Mouse (Mus musculus): ENCODE results near the gene Htr1d. TPM values are rescaled to one million over a fixed set of nuclear protein-coding genes. Genes with fewer than 3 reads are reported as not detected.

Htr1d gene
- polyA plus RNA-seq, 1 experiment = not detected

GRCm38 (mm10) chr4:136468553-136469327, 45.4 kb downstream of the Htr1d start:
- WGBS = 51% methylated on average over 14 of the region's 14 CpGs
- Histone ChIP-seq H3K4me3 (ENCODE audit: extremely low read depth, insufficient read depth, insufficient read length) (no peak overlapping the region), H3K27ac (ENCODE audit: insufficient read depth, low read length) (no peak overlapping the region), H3K27me3 (ENCODE audit: control insufficient read depth, insufficient read depth, low read length) (peaks cover 16% of the 10 kb centered on the region), H3K4me1 (ENCODE audit: control insufficient read depth, insufficient read depth, insufficient read length) (peaks cover 8% of the 10 kb centered on the region), H3K36me3 (ENCODE audit: control insufficient read depth, insufficient read depth, low read length) (no peaks in the 10 kb centered on the region)
- TF ChIP-seq POLR2A (IDR thresholded peaks at IDR 0.05; ENCODE audit: low read depth, low read length) = no peak
- no peak for TF ChIP-seq CTCF (IDR thresholded peaks at IDR 0.05; ENCODE audit: extremely low read depth, insufficient read depth, insufficient read length, insufficient replicate concordance)
- no peak for DNase-seq (ENCODE audit: low read depth in 1 of 2, low spot score in 2 of 2)

DNA sequence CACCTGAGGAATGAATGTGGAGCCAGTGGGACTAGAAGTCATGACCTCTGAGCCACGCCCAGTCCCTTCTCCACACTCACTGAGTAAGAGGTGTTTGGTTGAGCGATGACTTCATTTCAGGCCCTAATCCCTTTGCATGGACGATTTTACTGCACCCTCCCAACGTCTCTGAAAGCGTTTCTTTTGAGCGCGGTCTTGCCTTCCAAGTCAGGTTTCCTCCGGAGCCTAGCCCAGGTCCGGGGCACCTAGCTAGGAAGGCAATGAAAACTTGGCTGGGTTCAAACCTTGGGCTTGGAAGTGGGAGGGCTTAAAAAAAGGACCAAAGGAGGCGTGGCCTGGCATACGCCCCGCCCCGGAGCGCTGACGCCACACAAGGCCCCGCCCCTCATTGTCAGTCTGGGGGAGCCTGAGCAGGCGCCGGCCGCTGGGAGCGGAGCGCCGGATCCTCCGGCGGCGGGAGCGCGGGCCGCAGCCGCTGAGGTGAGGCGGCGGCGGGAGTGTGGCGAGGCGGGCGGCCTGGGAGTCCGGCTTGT, 46.1 kb downstream of the Htr1d start, which contains the start of gene Luzp1:
Luzp1 (plus strand) TSS at position 391 of the 533 bp plus-strand sequence.
- H3K27ac ChIP-seq (ENCODE audit: insufficient read depth, low read length) = peak within 1 kb of the TSS; percentile 60; the same call in 1 of the 2 replicates
- WGBS = 5% methylated on average over 36 of the region's 36 CpGs
- peak; percentile 62 to 79 for DNase-seq (ENCODE audit: low read depth in 1 of 2, low spot score in 2 of 2)
- peaks cover 16% of the 10 kb centered on the region for H3K27me3 ChIP-seq (ENCODE audit: control insufficient read depth, insufficient read depth, low read length)
- H3K4me1 ChIP-seq (ENCODE audit: control insufficient read depth, insufficient read depth, insufficient read length) = peaks cover 5% of the 10 kb centered on the region
- TF ChIP-seq CTCF (IDR thresholded peaks at IDR 0.05; ENCODE audit: extremely low read depth, insufficient read depth, insufficient read length, insufficient replicate concordance) = no peak
- no peaks in the 10 kb centered on the region for H3K36me3 ChIP-seq (ENCODE audit: control insufficient read depth, insufficient read depth, low read length)
- peak within 1 kb of the TSS; percentile 74 for H3K4me3 ChIP-seq (ENCODE audit: extremely low read depth, insufficient read depth, insufficient read length)

DNA sequence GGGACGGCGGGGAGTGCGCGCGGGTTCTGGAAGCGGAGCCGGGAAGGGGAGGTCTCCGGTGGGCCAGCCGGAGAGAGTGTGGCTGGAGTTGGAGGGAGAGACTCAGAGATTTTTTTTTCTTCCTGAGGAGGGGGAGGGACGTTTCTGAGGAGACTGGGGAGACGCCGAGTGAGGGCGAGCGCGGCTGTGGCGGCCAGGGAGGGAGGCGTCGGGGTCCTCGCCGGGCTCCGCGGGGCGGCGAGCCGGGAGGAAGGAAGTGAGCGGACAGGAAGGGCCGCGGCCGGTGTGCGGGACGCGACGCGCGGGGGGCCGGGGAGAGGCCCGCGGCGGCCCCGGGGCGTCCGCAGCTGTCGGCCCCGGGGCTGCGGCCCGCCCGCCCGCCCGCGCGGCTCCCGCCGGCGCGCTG, 46.6 kb downstream of the Htr1d start:
- peaks cover 16% of the 10 kb centered on the region for H3K27me3 ChIP-seq (ENCODE audit: control insufficient read depth, insufficient read depth, low read length)
- TF ChIP-seq POLR2A (IDR thresholded peaks at IDR 0.05; ENCODE audit: low read depth, low read length) (no peak), CTCF (IDR thresholded peaks at IDR 0.05; ENCODE audit: extremely low read depth, insufficient read depth, insufficient read length, insufficient replicate concordance) (no peak)
- peaks cover 4% of the 10 kb centered on the region for H3K4me1 ChIP-seq (ENCODE audit: control insufficient read depth, insufficient read depth, insufficient read length)
- H3K4me3 ChIP-seq (ENCODE audit: extremely low read depth, insufficient read depth, insufficient read length) = peak overlapping the region; percentile 74
- peak overlapping the region; percentile 60; the same call in 1 of the 2 replicates for H3K27ac ChIP-seq (ENCODE audit: insufficient read depth, low read length)
- under 1% methylated on average over 44 of the region's 55 CpGs for WGBS
- no peak for DNase-seq (ENCODE audit: low read depth in 1 of 2, low spot score in 2 of 2)
- no peaks in the 10 kb centered on the region for H3K36me3 ChIP-seq (ENCODE audit: control insufficient read depth, insufficient read depth, low read length)

DNA sequence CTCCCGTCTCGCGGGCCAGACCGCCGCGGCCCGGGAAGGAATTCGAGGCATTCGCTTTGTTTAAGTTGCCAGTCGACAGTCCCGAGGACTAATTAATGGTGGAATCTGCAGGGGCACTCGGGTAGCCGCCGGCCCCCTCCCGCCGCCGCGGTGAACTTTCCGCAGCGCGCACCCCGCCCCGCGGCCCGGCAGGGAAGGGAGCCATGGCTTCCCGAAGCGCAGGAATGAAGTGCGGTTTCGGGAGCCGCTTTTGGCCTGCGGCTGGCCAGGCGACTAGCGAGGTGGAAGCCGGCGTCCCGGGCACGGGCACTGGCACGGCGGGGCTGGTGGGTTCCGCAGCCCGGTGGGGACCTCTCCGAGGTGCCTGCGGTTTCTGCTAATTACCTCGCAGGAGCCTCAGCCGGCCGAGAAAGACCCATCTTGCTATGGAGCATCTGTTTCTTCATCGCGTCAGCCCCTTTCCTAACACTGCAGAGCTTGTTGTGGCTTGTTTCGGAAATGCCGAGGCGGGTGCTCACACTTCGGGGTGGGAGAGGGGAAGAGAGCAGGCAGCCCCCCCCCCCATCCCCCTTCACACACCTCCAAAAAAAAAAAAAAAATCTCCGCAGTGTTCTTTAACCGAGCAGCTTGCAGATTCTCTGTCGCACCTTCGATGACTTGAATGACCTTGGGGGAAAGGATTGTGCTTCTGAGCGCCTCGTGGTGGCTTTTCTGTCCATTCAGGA, 47.2 kb downstream of the Htr1d start:
- 2% methylated on average over 56 of the region's 58 CpGs for WGBS
- peaks cover 16% of the 10 kb centered on the region for H3K27me3 ChIP-seq (ENCODE audit: control insufficient read depth, insufficient read depth, low read length)
- DNase-seq (ENCODE audit: low read depth in 1 of 2, low spot score in 2 of 2) = no peak
- no peaks in the 10 kb centered on the region for H3K36me3 ChIP-seq (ENCODE audit: control insufficient read depth, insufficient read depth, low read length)
- H3K4me3 ChIP-seq (ENCODE audit: extremely low read depth, insufficient read depth, insufficient read length) = peak overlapping the region; percentile 74
- peaks cover 4% of the 10 kb centered on the region for H3K4me1 ChIP-seq (ENCODE audit: control insufficient read depth, insufficient read depth, insufficient read length)
- TF ChIP-seq POLR2A (IDR thresholded peaks at IDR 0.05; ENCODE audit: low read depth, low read length) (no peak), CTCF (IDR thresholded peaks at IDR 0.05; ENCODE audit: extremely low read depth, insufficient read depth, insufficient read length, insufficient replicate concordance) (no peak)
- no peak overlapping the region; the same call in 1 of the 2 replicates for H3K27ac ChIP-seq (ENCODE audit: insufficient read depth, low read length)

DNA sequence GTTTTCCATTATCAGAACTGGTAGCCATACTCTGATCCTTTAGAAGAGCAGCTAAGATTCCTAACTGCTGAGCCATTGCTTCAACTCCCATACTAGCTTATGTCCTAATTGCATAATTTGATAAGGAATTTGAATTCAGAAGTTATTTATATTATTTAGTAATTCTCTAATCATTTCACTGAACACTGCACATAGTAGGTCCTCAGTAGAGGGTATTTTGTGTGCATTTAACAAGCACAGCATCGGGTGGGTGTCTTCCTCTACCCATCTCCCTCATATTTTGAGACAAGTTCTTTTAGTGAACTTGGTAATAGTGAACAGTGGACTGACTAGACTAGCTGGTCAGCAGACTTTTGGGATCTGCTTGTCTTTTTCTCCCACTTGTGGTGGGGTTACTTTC, 53.4 kb downstream of the Htr1d start:
- H3K27me3 ChIP-seq (ENCODE audit: control insufficient read depth, insufficient read depth, low read length) = no peaks in the 10 kb centered on the region
- TF ChIP-seq CTCF (IDR thresholded peaks at IDR 0.05; ENCODE audit: extremely low read depth, insufficient read depth, insufficient read length, insufficient replicate concordance) (no peak), POLR2A (IDR thresholded peaks at IDR 0.05; ENCODE audit: low read depth, low read length) (no peak)
- H3K27ac ChIP-seq (ENCODE audit: insufficient read depth, low read length) = no peak overlapping the region
- WGBS = 89% methylated on average over 1 of the region's 1 CpGs
- no peak overlapping the region for H3K4me3 ChIP-seq (ENCODE audit: extremely low read depth, insufficient read depth, insufficient read length)
- no peaks in the 10 kb centered on the region for H3K4me1 ChIP-seq (ENCODE audit: control insufficient read depth, insufficient read depth, insufficient read length)
- DNase-seq (ENCODE audit: low read depth in 1 of 2, low spot score in 2 of 2) = no peak
- H3K36me3 ChIP-seq (ENCODE audit: control insufficient read depth, insufficient read depth, low read length) = no peaks in the 10 kb centered on the region

DNA sequence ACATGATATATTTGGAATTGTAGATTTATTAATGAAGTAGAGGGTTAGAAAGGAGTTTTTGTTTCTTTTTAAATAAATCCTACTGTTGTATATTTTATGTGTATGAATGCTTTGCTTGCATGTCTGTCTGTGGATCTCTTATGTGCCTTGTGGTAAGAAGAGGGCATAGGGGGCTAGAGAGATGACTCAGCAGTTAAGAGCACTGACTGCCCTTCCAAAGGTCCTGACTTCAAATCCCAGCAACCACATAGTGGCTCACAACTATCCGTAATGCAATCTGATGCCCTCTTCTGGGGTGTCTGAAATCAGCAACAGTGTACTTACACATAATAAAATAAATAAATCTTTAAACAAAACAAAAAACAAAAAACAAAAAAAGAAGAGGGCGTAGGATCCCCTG, 63.2 kb downstream of the Htr1d start:
- WGBS = 93% methylated on average over 2 of the region's 2 CpGs
- Histone ChIP-seq H3K36me3 (ENCODE audit: control insufficient read depth, insufficient read depth, low read length) (no peaks in the 10 kb centered on the region), H3K27me3 (ENCODE audit: control insufficient read depth, insufficient read depth, low read length) (no peaks in the 10 kb centered on the region), H3K27ac (ENCODE audit: insufficient read depth, low read length) (no peak overlapping the region), H3K4me3 (ENCODE audit: extremely low read depth, insufficient read depth, insufficient read length) (no peak overlapping the region), H3K4me1 (ENCODE audit: control insufficient read depth, insufficient read depth, insufficient read length) (no peaks in the 10 kb centered on the region)
- TF ChIP-seq POLR2A (IDR thresholded peaks at IDR 0.05; ENCODE audit: low read depth, low read length) (no peak), CTCF (IDR thresholded peaks at IDR 0.05; ENCODE audit: extremely low read depth, insufficient read depth, insufficient read length, insufficient replicate concordance) (no peak)
- no peak for DNase-seq (ENCODE audit: low read depth in 1 of 2, low spot score in 2 of 2)

Other genes with a start within 250 kb of the Htr1d start
- 1.9 and 2.5 TPM in 2 replicates for gene Asap3, start 217.2 kb upstream of the Htr1d start, polyA plus RNA-seq (2012; rRNA removed)
- gene Tcea3, start 175.8 kb upstream of the Htr1d start, polyA plus RNA-seq (2012; rRNA removed) = 0.88 and 1.4 TPM in 2 replicates
- 8.4 and 12.7 TPM in 2 replicates for gene Zfp46, start 138.8 kb upstream of the Htr1d start, polyA plus RNA-seq (2012; rRNA removed)
- 7.9 and 8.2 TPM in 2 replicates for gene Hnrnpr, start 112.6 kb upstream of the Htr1d start, polyA plus RNA-seq (2012; rRNA removed)
- 0.16 and 0.31 TPM in 2 replicates for gene 6030445D17Rik, start 38.7 kb downstream of the Htr1d start, polyA plus RNA-seq (2012; rRNA removed)
- 1.9 and 2.9 TPM in 2 replicates for gene Luzp1, start 46.2 kb downstream of the Htr1d start, polyA plus RNA-seq (2012; rRNA removed)
- 19.0 and 20.1 TPM in 2 replicates for gene Kdm1a, start 179.2 kb downstream of the Htr1d start, polyA plus RNA-seq (2012; rRNA removed)
- not detected in 2 replicates for gene Tex46, start 186.9 kb downstream of the Htr1d start, polyA plus RNA-seq (2012; rRNA removed)
- 0.49 and 0.65 TPM in 2 replicates for gene Lactbl1, start 199.1 kb downstream of the Htr1d start, polyA plus RNA-seq (2012; rRNA removed)